Mouse (Mus musculus) adrenal gland, adult (tissue): ENCODE measurements around the gene Fbxo7.
"Not testable (repeated sequence)": the region's sequence is repeated elsewhere in the genome, so short reads cannot be mapped to it uniquely, and the experiment has no call there.

Experiments
- DNase-seq, 2 experiments: peaks; one replicate each; pipeline ENCODE4 v3.0.0; 2022 to 2023; ENCODE audit warnings: low spot score in 1 of 2; ENCODE audit not compliant: inconsistent age in 2 of 2

The Fbxo7 gene

GRCm38 (mm10) chr10:86021749-86022473 lies at the start of gene Fbxo7:
Fbxo7 (plus strand) TSS chr10:86021972.
- peak; percentile 92 to 98 for DNase-seq

- DNase-seq, result no peak
Observed at GRCm38 (mm10) chr10:85972915-85973314, 48.9 kb upstream of the Fbxo7 start.

- DNase-seq, result no peak
Observed at GRCm38 (mm10) chr10:85989412-85990115, 32.2 kb upstream of the Fbxo7 start.

GRCm38 (mm10) chr10:85992412-85992811 lies 29.4 kb upstream of the Fbxo7 start:
- DNase-seq, result no peak

- DNase-seq, result no peak
Observed at GRCm38 (mm10) chr10:85993836-85994235, 27.9 kb upstream of the Fbxo7 start.

- DNase-seq, result no peak
Observed at GRCm38 (mm10) chr10:85994543-85995104, 27.1 kb upstream of the Fbxo7 start.

DNA sequence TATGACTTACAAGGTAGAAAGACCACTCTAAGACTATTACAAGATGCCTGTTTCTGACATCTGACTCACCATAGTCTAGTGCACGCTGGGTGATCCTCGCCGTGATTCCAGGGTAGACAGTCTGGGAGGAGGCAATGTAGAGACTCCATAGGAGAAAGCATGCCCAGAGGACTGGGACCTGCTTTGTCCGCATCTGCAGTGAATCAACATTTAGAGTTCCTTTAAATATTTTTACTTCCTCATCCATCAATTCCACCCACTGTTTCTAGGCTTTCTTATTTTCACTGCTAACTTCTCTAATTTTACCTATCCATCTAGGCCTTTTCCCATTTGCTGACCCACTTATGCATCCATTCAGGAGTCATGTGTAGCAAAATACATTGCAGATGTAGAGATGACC lies 21.3 kb upstream of the Fbxo7 start:
- DNase-seq, result no peak

- DNase-seq, result no peak
Observed at GRCm38 (mm10) chr10:86006455-86006854, 15.3 kb upstream of the Fbxo7 start.

- no peak for DNase-seq
Observed at GRCm38 (mm10) chr10:86009688-86010087, 12.1 kb upstream of the Fbxo7 start.

DNA sequence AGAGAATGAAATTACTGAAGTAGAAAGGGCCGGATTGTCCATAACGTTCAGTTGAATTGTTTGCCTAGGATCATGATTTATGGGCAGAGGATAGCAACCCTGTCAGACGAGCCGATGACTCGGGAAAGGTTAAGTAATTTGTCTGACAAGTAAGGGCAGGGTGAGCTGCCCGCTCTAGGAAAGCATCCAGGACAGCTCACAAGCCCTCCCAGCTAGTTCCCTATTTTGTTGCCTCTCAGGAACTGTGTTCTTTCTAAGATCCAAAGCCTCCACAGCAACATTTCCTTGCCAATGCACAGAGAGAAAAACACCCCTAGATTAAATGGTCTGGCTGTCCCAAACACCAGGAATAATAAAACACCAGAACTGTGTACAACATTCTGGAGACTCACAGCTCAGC lies 11.1 kb upstream of the Fbxo7 start:
- DNase-seq, result peak; percentile 36 to 79

- peak in 1 of 2 experiments; percentile 41 for DNase-seq
Observed at GRCm38 (mm10) chr10:86011172-86011571, 10.6 kb upstream of the Fbxo7 start.

GRCm38 (mm10) chr10:86011781-86012180 lies 10.0 kb upstream of the Fbxo7 start, which contains the start of gene Bpifc:
Bpifc (minus strand) TSS chr10:86011895.
- DNase-seq, result peak in 1 of 2 experiments; percentile 62

DNA sequence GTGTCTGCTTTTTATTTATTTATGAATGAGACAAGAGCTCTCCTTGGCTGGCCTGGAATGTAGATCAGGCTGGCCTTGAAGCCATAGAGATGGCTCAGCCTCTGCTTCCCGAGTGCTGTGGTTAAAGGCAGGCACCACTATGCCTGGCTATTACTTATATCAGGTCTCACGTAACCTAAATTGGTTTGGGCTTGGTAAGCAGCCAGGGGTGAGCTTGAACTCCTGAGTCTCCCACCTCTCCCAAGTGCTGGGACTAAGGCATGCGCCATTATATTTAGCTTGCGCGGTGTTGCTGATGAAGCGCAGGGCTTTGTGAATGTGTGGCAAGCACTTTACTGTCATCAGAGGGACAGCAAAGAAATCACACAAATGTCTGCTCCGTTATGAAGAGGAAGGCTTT lies 4.0 kb upstream of the Fbxo7 start:
- no peak for DNase-seq

DNA sequence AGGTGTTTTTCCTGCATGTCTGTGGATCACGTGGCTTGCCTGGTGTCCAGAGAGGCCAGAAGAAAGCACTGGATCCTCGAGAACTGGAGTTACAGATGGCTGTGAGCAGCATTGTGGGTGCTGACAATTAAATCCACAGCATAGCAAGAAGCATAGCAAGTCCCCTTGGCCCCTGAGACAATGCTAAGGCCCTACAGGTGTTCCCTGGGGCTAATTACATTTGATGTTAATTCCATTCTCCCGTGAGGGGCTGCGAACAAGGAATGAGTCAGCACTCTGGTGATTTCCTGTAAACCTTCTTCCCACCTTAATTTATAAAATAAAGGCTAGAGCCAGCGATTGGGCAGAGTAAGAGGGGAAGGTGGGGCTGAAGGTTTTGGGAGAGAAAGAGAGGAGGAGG lies 3.0 kb upstream of the Fbxo7 start:
- DNase-seq, result no peak

- no peak for DNase-seq
Observed at GRCm38 (mm10) chr10:86021408-86021748, 394 bp upstream of the Fbxo7 start.

DNA sequence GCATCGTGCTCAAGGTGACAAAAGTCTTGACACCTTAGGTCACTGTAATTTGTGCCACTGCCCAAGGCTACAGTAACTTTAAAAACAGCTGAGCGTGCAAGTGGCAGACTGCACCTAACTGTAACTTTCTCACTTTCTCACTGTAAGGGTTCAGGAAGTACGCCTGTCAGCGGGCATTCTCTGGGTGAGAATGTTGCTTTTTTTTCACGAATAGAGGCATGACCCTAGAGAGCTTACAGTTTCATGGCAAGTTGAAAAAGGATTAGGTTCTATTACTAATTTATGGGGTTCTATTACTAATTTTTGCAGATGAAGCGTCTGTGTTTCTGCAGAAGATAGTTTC lies 673 bp downstream of the Fbxo7 start:
- DNase-seq, result no peak

DNA sequence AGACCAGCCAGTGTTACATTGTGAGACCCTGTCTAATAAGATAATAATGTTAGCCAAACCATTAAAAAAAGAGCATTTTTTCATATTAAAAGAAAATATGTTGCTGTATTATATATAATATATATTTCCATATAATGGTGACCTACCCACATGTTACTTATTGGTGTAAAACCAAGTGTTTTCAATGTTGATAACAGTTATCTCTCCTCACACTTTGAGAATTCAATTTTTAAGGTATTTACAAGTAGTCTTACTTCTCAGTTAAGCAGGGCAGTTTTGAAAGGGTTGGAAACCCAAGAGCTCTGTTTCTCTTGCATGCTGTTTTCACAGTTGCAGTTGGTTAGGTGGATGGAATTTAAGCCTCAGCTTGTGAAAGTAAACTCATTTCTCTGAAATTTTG lies 1.4 kb downstream of the Fbxo7 start:
- no peak for DNase-seq

DNA sequence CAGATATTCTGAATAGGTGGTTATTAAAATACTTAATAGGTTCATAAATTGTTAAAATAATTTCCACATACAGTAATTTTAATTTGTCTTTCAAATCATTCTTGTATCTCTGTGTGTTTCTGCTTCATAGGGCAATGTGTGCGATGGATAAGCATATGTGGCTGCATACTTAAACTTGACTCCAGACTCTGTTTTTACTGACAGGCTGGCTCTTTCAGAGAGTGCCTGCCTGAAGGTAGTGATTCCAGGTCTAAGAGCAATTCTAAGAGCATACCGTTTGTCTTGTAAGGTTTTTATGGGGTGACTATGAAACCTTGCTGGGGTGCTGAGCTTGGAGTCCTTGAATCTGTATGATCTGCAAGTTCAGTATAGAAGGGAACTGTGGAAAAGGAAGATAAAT lies 4.1 kb downstream of the Fbxo7 start:
- no peak for DNase-seq

GRCm38 (mm10) chr10:86026354-86026753 lies 4.6 kb downstream of the Fbxo7 start:
- no peak for DNase-seq

DNA sequence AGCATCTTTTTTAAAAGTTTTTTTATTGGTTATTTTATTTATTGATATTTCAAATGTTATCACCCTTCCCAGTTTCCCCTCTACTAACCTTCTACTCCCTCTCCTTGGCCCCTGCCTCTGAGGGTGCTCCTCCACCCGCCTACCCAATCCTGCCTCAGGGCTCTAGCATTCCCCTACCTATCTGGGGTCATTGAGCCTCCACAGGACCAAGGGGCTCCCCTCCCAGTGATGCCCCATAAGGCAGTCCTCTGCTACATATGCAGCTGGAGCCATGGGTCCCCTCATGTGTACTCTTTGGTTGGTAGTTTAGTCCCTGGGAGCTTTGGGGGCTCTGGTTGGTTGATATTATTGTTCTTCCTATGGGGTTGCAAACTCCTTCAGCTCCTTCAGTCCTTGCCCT lies 5.0 kb downstream of the Fbxo7 start:
- DNase-seq, result not testable (repeated sequence)

DNA sequence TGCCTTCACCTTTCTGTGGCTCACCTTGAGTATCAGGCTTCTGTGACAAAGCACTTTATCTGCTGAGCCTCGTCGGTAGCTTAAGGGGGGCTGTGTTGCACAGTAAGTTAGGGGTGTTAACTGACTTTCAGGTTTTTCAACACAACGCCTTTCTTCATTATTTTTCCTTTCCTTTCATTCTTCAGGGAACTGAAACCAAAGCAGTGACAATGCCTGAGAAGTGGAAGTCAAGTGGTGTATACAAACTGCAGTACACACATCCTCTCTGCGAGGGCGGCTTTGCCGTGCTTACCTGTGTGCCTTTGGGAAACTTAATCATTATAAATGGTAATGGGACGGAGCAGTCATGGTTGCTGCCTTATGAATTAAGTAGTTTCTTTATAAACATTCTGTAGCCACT lies 9.0 kb downstream of the Fbxo7 start:
- no peak for DNase-seq

GRCm38 (mm10) chr10:86032517-86032916 lies 10.7 kb downstream of the Fbxo7 start:
- DNase-seq, result no peak
